Mouse (Mus musculus) hindbrain, embryonic 13.5 days (tissue): Measurements from ENCODE around the gene Gm6034. TPM values are rescaled to one million over a fixed set of nuclear protein-coding genes. Genes with fewer than 3 reads are reported as not detected.
"Not testable (repeated sequence)": the region's sequence is repeated elsewhere in the genome, so short reads cannot be mapped to it uniquely, and the experiment has no call there.

ENCODE experiments used
- ATAC-seq: fragments of 200-750 bp; cut with Nextera tagmentation; 2 replicates; pipeline ENCODE4 v1.8.0; 2017; ENCODE audit warnings: moderate TSS enrichment; ENCODE audit not compliant: low FRiP score
- H3K27ac ChIP-seq: fragments of 300-500 bp; sonication (generic); 2 replicates; pipeline ENCODE4 v1.5.1; 2015; ENCODE audit warnings: inconsistent platforms, mild to moderate bottlenecking, moderate library complexity
- H3K27me3 ChIP-seq: fragments of 300-500 bp; sonication (generic); 2 replicates; pipeline ENCODE4 v1.6.1; 2015; ENCODE audit warnings: mild to moderate bottlenecking, inconsistent platforms
- H3K36me3 ChIP-seq: fragments of 300-500 bp; sonication (generic); 2 replicates; pipeline ENCODE4 v1.6.1; 2015; ENCODE audit warnings: mild to moderate bottlenecking, inconsistent platforms
- H3K4me1 ChIP-seq: fragments of 300-500 bp; sonication (generic); replicated peaks from 2 replicates; pipeline ENCODE4 v1.6.1; 2015; ENCODE audit warnings: inconsistent platforms
- H3K4me2 ChIP-seq: fragments of 300-500 bp; sonication (generic); 2 replicates; pipeline ENCODE4 v1.6.1; 2015; ENCODE audit warnings: inconsistent platforms, mild to moderate bottlenecking, moderate library complexity
- H3K4me3 ChIP-seq: fragments of 300-500 bp; sonication (generic); 2 replicates; pipeline ENCODE4 v1.5.1; 2015; ENCODE audit warnings: mild to moderate bottlenecking, inconsistent platforms
- H3K9ac ChIP-seq: fragments of 300-500 bp; sonication (generic); 2 replicates; pipeline ENCODE4 v1.6.1; 2015; ENCODE audit warnings: mild to moderate bottlenecking, inconsistent platforms
- H3K9me3 ChIP-seq: fragments of 300-500 bp; sonication (generic); 2 replicates; pipeline ENCODE4 v1.6.1; 2016; ENCODE audit warnings: inconsistent platforms
- WGBS: fragments of 180-500 bp; shearing (Covaris S2); methylation state at CpG from one replicate; pipeline ENCODE4 v1.1.7; 2015; 5-methylcytosine and 5-hydroxymethylcytosine counted together
- polyA plus RNA-seq: library from polyadenylated mRNA; unstranded; fragments of >200 nt; fragmentation: Nextera tagmentation; extraction: Ambion mirVana; gene quantifications from 2 replicates; pipeline ENCODE4 v1.2.1, GENCODE M21; 2015

Gene Gm6034
- polyA plus RNA-seq, 1 experiment from 2014 or later, result not detected

DNA sequence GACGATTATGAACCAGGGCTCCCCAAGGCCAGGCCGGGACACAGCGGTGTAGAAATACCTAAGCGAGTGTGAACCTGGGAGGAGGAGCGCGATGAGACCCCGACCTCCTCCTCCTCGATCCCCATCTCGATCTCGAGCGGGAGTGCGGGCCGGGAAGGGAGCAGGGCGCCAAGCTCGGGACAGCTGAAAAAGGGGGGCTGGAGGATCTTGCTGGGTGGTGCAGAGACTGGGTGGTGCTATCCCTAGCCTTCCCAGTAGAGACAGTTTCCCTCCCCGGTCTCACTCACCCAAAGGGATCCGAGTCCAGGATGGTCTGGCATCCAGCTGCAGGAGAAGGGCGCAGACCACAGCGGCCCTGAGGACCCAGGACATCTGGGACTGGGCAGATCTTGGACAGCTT, 706 bp upstream of the Gm6034 start:
- H3K36me3 ChIP-seq, H3K9me3 ChIP-seq, H3K27ac ChIP-seq: not testable (repeated sequence)
- H3K9ac ChIP-seq, result peak overlapping the region; percentile 68
- peak overlapping the region; percentile 68 for H3K4me2 ChIP-seq
- peak overlapping the region; percentile 37 for H3K4me3 ChIP-seq
- peaks cover 11% of the 10 kb centered on the region; the same call in 1 of the 2 replicates for H3K4me1 ChIP-seq
- H3K27me3 ChIP-seq, result peaks cover 15% of the 10 kb centered on the region
- 1% methylated on average over 19 of the region's 19 CpGs for WGBS
- peak; percentile 78 for ATAC-seq

DNA sequence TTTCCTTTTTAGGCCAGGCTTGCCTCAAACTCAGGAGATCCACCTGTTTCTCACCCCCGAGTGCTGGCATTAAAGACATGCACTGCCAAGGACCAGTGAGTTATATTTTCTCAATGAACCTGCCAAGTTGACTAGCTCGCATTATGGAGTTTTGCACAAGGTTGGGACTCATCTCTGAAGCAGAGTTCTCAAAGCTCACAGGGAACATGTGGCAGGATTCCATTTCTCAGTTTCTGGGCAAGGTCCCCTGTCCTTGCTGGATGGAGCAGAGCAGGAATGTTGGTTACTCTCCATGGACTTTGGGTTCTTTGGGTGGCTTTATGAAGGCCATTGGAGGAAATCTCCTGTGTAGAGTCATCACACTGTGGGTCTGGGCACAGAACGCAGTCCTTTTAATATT, 525 bp downstream of the Gm6034 start:
- Histone ChIP-seq H3K27me3 (peaks cover 15% of the 10 kb centered on the region), H3K4me2 (peak overlapping the region; percentile 68)
- WGBS, result 83% methylated on average over 3 of the region's 3 CpGs

DNA sequence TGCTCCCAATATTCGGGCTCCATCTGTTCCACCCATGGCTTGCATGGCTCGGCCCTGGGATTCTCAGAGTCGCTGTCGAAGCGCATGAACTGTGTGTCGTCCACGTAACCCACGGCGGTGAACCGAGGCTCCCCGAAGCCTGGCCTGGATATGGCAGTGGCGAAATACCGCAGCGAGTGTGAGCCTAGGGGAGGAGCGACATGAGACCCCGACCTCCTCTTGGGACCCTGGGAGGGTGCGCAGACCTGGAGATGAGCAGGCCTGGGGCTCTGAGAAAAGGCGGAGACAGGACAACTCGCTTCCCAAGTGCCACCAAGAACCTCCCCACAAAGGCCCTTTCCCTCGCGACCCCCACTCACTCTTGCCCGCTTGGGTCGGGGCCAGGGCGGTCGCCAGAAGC, 15.2 kb downstream of the Gm6034 start:
- 90% methylated on average over 24 of the region's 25 CpGs for WGBS
- H3K4me1 ChIP-seq, H3K27me3 ChIP-seq: not testable (repeated sequence)

More for the DNA sequence above, 525 bp downstream of the Gm6034 start:
- no peak for ATAC-seq
- no peak overlapping the region for H3K27ac ChIP-seq
- no peaks in the 10 kb centered on the region for H3K36me3 ChIP-seq
- H3K4me3 ChIP-seq, result peak overlapping the region; percentile 37; the same call in 1 of the 2 replicates
- H3K4me1 ChIP-seq, result peaks cover 11% of the 10 kb centered on the region; the same call in 1 of the 2 replicates
- no peaks in the 10 kb centered on the region for H3K9me3 ChIP-seq
- peak overlapping the region; percentile 35; the same call in 1 of the 2 replicates for H3K9ac ChIP-seq

DNA sequence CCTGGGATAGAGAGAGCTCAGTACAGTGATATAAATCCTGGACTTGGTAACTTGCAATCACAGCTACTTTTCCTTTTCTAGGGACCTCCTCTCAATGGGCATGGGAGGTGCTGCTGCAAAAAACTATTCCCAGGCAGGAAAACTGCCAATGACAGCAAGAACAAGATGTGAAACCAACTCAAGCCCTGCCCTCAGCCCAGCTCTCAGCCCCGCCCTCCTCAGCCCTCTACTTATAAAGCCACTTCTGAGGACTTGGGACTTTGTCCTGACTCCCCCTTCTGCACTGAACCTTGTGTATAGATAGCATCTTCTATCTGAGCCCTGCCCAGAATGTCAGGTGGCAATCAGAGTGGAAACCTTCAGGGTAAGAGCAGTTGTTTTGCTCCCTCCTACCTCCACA, 15.6 kb downstream of the Gm6034 start, which contains the start of gene Gm11127:
Gene Gm11127, minus strand, starts transcription at position 10 of the 400 bp plus-strand sequence.
- ATAC-seq, H3K4me1 ChIP-seq, H3K4me2 ChIP-seq, H3K9me3 ChIP-seq, H3K36me3 ChIP-seq, H3K4me3 ChIP-seq, H3K9ac ChIP-seq, H3K27ac ChIP-seq, H3K27me3 ChIP-seq: not testable (repeated sequence)
- WGBS, result 59% methylated on average over 1 of the region's 1 CpGs

More for the DNA sequence above, 15.2 kb downstream of the Gm6034 start:
- H3K36me3 ChIP-seq, H3K4me3 ChIP-seq, H3K4me2 ChIP-seq, ATAC-seq, H3K9me3 ChIP-seq, H3K27ac ChIP-seq, H3K9ac ChIP-seq: not testable (repeated sequence)

- H3K27ac ChIP-seq, result no peak overlapping the region
- no peak overlapping the region for H3K9ac ChIP-seq
- H3K9me3 ChIP-seq, result no peaks in the 10 kb centered on the region
- H3K4me1 ChIP-seq, result no peaks in the 10 kb centered on the region
- H3K4me3 ChIP-seq, result no peak overlapping the region
- ATAC-seq, result no peak
- WGBS, result 29% methylated on average over 2 of the region's 2 CpGs
- 0 out of 2 replicates have a peak, but pooled peaks cover 2% of the 10 kb centered on the region for H3K27me3 ChIP-seq
- no peaks in the 10 kb centered on the region for H3K36me3 ChIP-seq
- H3K4me2 ChIP-seq, result no peak overlapping the region
Measured at GRCm38 (mm10) chr17:36060829-36061228, 18.1 kb downstream of the Gm6034 start.

GRCm38 (mm10) chr17:36081901-36082300, 39.1 kb downstream of the Gm6034 start:
- H3K9me3 ChIP-seq, ATAC-seq, H3K36me3 ChIP-seq, H3K4me3 ChIP-seq, H3K27ac ChIP-seq, H3K9ac ChIP-seq, H3K4me2 ChIP-seq: not testable (repeated sequence)
- H3K27me3 ChIP-seq, result peaks cover 32% of the 10 kb centered on the region
- H3K4me1 ChIP-seq, result peaks cover 12% of the 10 kb centered on the region

- H3K9me3 ChIP-seq, H3K27ac ChIP-seq, ATAC-seq, H3K36me3 ChIP-seq: not testable (repeated sequence)
- 27% methylated on average over 6 of the region's 6 CpGs for WGBS
- peaks cover 12% of the 10 kb centered on the region for H3K4me1 ChIP-seq
- H3K9ac ChIP-seq, result peak overlapping the region; percentile 74; the same call in 1 of the 2 replicates
- H3K27me3 ChIP-seq, result peaks cover 32% of the 10 kb centered on the region
- H3K4me3 ChIP-seq, result peak overlapping the region; percentile 54
- H3K4me2 ChIP-seq, result peak overlapping the region; percentile 94
Measured at GRCm38 (mm10) chr17:36082519-36083232, 39.9 kb downstream of the Gm6034 start.

- Histone ChIP-seq H3K36me3 (no peaks in the 10 kb centered on the region), H3K4me1 (peaks cover 12% of the 10 kb centered on the region), H3K27ac (no peak overlapping the region), H3K9me3 (no peaks in the 10 kb centered on the region), H3K27me3 (peaks cover 32% of the 10 kb centered on the region), H3K4me2 (peak overlapping the region; percentile 94), H3K4me3 (peak overlapping the region; percentile 54), H3K9ac (peak overlapping the region; percentile 74)
- WGBS, result under 1% methylated on average over 46 of the region's 46 CpGs
- peak; percentile 77 for ATAC-seq
Measured at GRCm38 (mm10) chr17:36083266-36083869, 40.6 kb downstream of the Gm6034 start.

GRCm38 (mm10) chr17:36083870-36084451, 41.2 kb downstream of the Gm6034 start:
- H3K27ac ChIP-seq, result no peak overlapping the region
- H3K36me3 ChIP-seq, result no peaks in the 10 kb centered on the region
- peak overlapping the region; percentile 54 for H3K4me3 ChIP-seq
- H3K9ac ChIP-seq, result peak overlapping the region; percentile 74
- under 1% methylated on average over 41 of the region's 42 CpGs for WGBS
- peak; percentile 72 for ATAC-seq
- peak overlapping the region; percentile 94 for H3K4me2 ChIP-seq
- H3K9me3 ChIP-seq, result no peaks in the 10 kb centered on the region
- peaks cover 12% of the 10 kb centered on the region for H3K4me1 ChIP-seq
- H3K27me3 ChIP-seq, result peaks cover 32% of the 10 kb centered on the region

DNA sequence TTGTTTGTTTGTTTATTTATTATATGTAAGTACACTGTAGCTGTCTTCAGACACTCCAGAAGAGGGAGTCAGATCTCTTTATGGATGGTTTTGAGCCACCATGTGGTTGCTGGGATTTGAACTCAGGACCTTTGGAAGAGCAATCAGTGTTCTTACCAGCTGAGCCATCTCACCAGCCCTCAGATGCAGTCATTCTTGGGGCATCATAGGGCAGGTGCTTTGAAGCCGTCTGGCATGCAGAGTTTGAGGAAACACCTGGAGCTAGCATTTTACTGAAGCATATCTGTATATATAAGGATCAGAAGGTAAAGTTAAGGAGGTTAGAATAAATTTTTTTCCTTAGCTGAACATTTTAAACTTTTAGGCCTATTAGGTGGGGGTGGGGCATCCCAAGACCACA, 43.2 kb downstream of the Gm6034 start:
- H3K9ac ChIP-seq, H3K36me3 ChIP-seq, H3K9me3 ChIP-seq, H3K27ac ChIP-seq, ATAC-seq, H3K4me2 ChIP-seq, H3K4me3 ChIP-seq: not testable (repeated sequence)
- WGBS, result 80% methylated on average over 1 of the region's 1 CpGs
- peaks cover 32% of the 10 kb centered on the region for H3K27me3 ChIP-seq
- H3K4me1 ChIP-seq, result peaks cover 12% of the 10 kb centered on the region

DNA sequence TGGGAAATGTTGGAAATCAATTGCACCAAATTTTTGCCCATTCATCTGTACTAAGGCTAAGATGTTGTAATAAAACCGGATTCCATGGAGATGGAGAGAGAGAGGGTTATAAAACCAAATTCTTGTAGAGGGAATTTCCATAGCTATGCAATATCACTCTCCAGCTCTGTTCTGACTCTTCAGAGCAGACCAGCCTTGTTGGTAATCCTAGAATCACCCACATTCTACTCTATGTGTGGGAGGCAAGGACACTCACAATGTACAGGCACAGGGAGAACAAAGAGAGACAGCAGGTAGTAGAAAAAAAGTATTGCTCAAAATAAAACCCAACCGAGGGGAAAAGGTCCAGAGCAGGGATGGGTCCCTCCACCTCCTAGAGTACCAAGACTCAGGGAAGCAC, 49.2 kb downstream of the Gm6034 start:
- not testable (repeated sequence) for H3K4me3 ChIP-seq, H3K9ac ChIP-seq, H3K27me3 ChIP-seq, H3K4me2 ChIP-seq, H3K9me3 ChIP-seq, H3K36me3 ChIP-seq, ATAC-seq, H3K4me1 ChIP-seq, H3K27ac ChIP-seq
- no CpG with 5 or more reads among the region's 2 CpGs for WGBS

- not testable (repeated sequence) for H3K4me2 ChIP-seq, H3K4me3 ChIP-seq, H3K9ac ChIP-seq, H3K4me1 ChIP-seq, H3K9me3 ChIP-seq, ATAC-seq, H3K36me3 ChIP-seq, H3K27ac ChIP-seq, H3K27me3 ChIP-seq
Measured at GRCm38 (mm10) chr17:36092520-36092919, 49.8 kb downstream of the Gm6034 start.
